Mouse (Mus musculus) urinary bladder, postnatal 25 days (tissue): ENCODE results near the gene Calhm2.

Experiments used
- DNase-seq: peaks from one replicate; pipeline ENCODE4 v3.0.0; 2022; ENCODE audit warnings: low spot score

Gene Calhm2

DNA sequence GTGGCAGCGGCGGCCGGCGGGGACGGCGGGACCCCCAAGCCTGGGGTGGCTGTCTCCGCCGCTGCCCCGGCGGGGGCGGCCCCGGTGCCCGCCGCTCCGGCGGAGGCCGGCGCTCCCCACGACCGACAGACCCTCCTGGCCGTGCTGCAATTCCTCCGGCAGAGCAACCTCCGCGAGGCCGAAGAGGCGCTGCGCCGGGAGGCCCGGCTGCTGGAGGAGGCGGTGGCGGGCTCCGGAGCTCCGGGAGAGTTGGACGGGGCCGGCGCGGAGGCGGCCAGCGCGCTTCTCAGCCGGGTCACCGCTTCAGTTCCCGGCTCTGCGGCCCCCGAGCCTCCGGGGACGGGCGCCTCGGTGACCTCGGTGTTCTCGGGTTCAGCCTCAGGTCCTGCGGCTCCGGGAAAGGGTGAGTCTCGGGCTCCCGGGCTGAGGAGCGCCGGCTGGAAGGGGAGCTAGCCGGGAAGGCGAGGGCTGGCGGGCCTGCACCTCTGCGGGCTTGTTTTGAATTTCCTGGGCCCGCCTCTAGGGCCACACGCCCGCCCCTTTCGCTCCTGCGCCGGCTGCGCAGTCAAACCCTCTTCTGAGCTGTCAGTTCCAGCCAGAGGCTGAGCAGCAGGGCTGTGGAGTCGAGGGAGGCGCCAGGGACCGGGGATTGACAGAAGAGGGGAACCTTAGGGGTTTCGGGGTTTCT lies 70.0 kb downstream of the Calhm2 start:
- DNase-seq = peak; percentile 72

DNA sequence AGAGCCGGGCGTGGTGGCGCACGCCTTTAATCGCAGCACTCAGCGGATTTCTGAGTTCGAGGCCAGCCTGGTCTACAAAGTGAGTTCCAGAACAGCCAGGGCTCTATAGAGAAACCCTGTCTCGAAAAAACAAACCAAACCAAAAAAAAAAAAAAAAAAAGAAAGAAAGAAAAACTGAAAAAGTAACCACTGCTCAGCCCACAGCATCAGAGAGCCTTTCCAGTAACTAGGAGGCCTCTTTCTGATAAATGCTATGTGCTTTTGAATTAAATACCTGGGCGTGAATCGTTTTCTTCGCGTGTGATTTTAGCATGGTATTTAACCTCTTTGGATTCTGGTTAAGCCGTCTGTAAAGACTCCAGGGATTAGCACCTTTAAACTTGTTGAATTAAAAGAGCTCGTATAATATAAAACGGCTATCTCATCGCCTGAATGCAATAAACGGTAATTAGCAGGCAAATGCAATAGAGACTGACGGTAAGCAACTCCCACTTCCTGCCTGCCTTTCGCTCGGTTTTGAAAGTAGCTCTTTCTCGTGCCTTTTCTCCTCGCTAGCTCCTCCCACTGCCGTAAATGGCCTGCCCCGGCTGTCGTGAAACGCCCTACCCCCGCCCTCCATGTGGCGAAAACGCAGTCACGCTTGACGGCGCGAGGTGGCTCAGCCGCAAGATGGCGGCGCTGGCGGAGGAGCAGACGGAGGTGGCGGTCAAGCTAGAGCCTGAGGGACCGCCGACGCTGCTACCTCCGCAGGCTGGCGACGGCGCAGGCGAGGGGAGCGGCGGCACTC lies 70.8 kb downstream of the Calhm2 start, which contains the start of gene Taf5:
Taf5 (plus strand) TSS at position 651 of the 787 bp plus-strand sequence.
- DNase-seq = peak; percentile 95

DNA sequence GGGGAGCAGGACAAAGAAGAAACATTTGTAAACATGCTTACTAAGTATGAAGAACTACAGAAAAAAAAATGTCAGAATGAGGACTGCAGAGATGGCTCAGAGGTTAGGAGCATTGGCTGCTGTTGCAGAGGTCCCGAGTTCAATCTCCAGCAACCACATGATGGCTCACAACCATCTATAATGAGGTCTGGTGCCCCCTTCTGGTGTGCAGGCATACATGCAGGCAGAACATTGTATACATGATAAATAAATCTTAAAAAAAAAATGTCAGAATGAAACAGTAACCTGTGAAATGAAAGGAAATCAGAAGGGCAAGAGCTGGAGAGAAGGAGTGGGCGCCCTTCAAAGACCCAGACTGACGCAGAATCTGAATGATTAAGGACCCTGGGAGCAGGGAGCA lies 72.2 kb downstream of the Calhm2 start:
- DNase-seq = no peak

DNA sequence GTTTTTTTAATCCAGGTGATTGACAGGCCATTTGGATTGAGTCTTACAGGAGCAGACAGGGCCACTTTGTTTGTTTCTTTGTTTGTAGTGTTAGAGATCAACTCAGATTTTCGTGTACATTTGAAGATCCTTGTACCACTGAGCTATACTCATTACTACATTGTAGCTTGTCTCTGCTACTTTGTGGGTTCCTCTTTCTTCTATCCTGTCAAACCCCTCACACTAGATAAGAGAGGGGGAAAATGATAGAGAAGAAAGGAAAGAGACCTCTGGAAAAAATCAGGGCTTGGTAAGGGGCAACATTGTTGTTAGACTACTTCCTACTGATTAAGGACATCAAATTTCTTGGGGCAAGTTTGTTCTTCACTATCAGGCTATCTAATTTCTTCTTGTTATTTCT lies 80.4 kb downstream of the Calhm2 start:
- DNase-seq = no peak
